Mouse (Mus musculus) midbrain, embryonic 11.5 days (tissue): ENCODE results near the gene Prr7. TPM values are rescaled to one million over a fixed set of nuclear protein-coding genes. Genes with fewer than 3 reads are reported as not detected.
A peak's percentile ranks its signal among the peaks of the same experiment; 100 is the strongest.
"Not testable (repeated sequence)": the region's sequence is repeated elsewhere in the genome, so short reads cannot be mapped to it uniquely, and the experiment has no call there.

Source experiments
- ATAC-seq: fragments of 200-750 bp; cut with Nextera tagmentation; 2 replicates; pipeline ENCODE4 v1.8.0; 2017; ENCODE audit warnings: moderate TSS enrichment, moderate library complexity; ENCODE audit not compliant: low FRiP score
- DNase-seq: peaks from one replicate; pipeline ENCODE4 v3.0.0; 2015; ENCODE audit warnings: low spot score; ENCODE audit errors: missing footprints
- H3K27ac ChIP-seq: fragments of 300-500 bp; sonication (generic); 2 replicates; pipeline ENCODE4 v1.5.1; 2014; ENCODE audit warnings: low read depth, low read length
- H3K27me3 ChIP-seq: fragments of 300-500 bp; sonication (generic); 2 replicates; pipeline ENCODE4 v1.6.1; 2014; ENCODE audit warnings: mild to moderate bottlenecking, low read length, moderate library complexity, mixed read lengths; ENCODE audit not compliant: control insufficient read depth, insufficient read depth
- H3K36me3 ChIP-seq: fragments of 300-500 bp; sonication (generic); 2 replicates; pipeline ENCODE4 v1.6.1; 2014; ENCODE audit warnings: mild to moderate bottlenecking, low read length, moderate library complexity, mixed read lengths; ENCODE audit not compliant: control insufficient read depth, insufficient read depth
- H3K4me1 ChIP-seq: fragments of 300-500 bp; sonication (generic); 2 replicates; pipeline ENCODE4 v1.6.1; 2014; ENCODE audit warnings: low read length; ENCODE audit not compliant: control insufficient read depth, insufficient read depth
- H3K4me2 ChIP-seq: fragments of 300-500 bp; sonication (generic); 2 replicates; pipeline ENCODE4 v1.6.1; 2014; ENCODE audit warnings: mild to moderate bottlenecking, moderate library complexity
- H3K4me3 ChIP-seq: fragments of 300-500 bp; sonication (generic); 2 replicates; pipeline ENCODE4 v1.5.1; 2014; ENCODE audit warnings: low read depth, low read length
- H3K9ac ChIP-seq: fragments of 300-500 bp; sonication (generic); 2 replicates; pipeline ENCODE4 v1.6.1; 2014; ENCODE audit warnings: low read length
- H3K9me3 ChIP-seq: fragments of 300-500 bp; sonication (generic); 2 replicates; pipeline ENCODE4 v1.6.1; 2016; ENCODE audit warnings: low read length; ENCODE audit not compliant: control insufficient read depth
- WGBS: fragments of 180-500 bp; shearing (Covaris S2); extraction: QIAGEN DNeasy Blood & Tissue Kit; methylation state at CpG from one replicate; pipeline ENCODE4 v1.1.7; 2014; 5-methylcytosine and 5-hydroxymethylcytosine counted together
- polyA plus RNA-seq: library from polyadenylated mRNA; unstranded; fragments of >200 nt; fragmentation: Nextera tagmentation; extraction: Ambion mirVana; gene quantifications from 2 replicates; pipeline ENCODE4 v1.2.1, GENCODE M21; 2014

Gene Prr7
- polyA plus RNA-seq, 1 experiment from 2014 or later = 3.0 TPM

DNA sequence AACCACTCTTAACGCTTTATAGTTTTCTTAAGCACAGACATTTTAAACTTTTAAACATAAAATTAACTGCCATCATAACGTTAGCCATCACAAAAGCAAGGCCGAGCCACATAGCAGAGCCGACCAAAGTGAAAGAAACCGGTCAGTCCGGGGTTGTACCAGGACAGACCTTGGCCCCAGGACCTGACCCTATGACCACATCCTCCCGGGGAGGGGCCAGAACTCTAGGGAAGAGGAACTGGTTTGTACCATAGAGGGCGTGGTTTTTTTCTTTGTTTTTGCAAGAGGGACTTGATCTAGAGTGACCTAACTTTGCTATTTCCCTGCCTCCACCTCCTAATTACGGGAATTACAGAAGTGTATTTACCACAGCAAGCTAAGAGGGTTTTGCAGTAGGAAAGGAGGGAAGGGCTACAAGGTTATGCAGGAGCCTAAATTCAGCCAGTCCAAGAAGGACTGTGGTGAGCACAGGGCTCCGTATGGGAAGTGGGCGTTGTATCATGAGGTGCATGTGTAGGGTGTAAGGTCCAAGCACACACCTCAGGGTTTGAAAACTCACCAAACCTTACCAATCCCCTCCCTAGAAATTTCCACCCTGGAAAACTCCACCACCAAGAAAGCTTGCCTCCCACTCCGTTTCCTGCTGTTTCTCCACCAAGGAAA, 34.7 kb upstream of the Prr7 start:
- DNase-seq (peak; percentile 66), ATAC-seq (no peak)
- no peak overlapping the region for H3K27ac ChIP-seq
- H3K4me3 ChIP-seq = no peak overlapping the region
- H3K4me1 ChIP-seq = no peaks in the 10 kb centered on the region
- H3K9ac ChIP-seq = no peak overlapping the region
- no peaks in the 10 kb centered on the region for H3K27me3 ChIP-seq
- no peaks in the 10 kb centered on the region for H3K36me3 ChIP-seq
- no peaks in the 10 kb centered on the region; the same call in 1 of the 2 replicates for H3K9me3 ChIP-seq
- H3K4me2 ChIP-seq = no peak overlapping the region
- WGBS = 75% methylated on average over 12 of the region's 12 CpGs

DNA sequence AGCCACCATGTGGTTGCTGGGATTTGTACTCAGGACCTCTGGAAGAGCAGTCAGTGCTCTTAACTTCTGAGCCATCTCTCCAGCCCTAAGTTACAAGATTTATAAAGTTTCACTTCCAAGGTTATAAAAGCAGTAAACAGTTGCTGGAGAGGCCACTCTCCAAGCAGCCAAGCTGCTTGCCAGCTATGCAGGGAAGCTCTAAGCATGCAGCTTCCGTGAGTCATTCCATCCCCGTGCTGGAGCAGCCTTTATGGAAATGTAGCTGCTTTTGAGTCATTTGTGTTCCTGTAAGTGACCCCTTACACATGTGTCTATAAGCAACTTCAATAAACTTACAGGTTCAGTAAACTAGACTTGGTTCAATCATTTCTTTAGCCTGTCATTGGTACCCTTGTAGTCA, 33.5 kb upstream of the Prr7 start:
- H3K4me3 ChIP-seq = no peak overlapping the region
- H3K4me2 ChIP-seq = no peak overlapping the region
- WGBS = 95% methylated on average over 2 of the region's 2 CpGs
- H3K9ac ChIP-seq = no peak overlapping the region
- H3K27ac ChIP-seq = no peak overlapping the region
- DNase-seq (peak; percentile 23), ATAC-seq (no peak)
- H3K9me3 ChIP-seq = no peaks in the 10 kb centered on the region; the same call in 1 of the 2 replicates
- H3K27me3 ChIP-seq = no peaks in the 10 kb centered on the region
- no peaks in the 10 kb centered on the region for H3K36me3 ChIP-seq
- no peaks in the 10 kb centered on the region for H3K4me1 ChIP-seq

DNA sequence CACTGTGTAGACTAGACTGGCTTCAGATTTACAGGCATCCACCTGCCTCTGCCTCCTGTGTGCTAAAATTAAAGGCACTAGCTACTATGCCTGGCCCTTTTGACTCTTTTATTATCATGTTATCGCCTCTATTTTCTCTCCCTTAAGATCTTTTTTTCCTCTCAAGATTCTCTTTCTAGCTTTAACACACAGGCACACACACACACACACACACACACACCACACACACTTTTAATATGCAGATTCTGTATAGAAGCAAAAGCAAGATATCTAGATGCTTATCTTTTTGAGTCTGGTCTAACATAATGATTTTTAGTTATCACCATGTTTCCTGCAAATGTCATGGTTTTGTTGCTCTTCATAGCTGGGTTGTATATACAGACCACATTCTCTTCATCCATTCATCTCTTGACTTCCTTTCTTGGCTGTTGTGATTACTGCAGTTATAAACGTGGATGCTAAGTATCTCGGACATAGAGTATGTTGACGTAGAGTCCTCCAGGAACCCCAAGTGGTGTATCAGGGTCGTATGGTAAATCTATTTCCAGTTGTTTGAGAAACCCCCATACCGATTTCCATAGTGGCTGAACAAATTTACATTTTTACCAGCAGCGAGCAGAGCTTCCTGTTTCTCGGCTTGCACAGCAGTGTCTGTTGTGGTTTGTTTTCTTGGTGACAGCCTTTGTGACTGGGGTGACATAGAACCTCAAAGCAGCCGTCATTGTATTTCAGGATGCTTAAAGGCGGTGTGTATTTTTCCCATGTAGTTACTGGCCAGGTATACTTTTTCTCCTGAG, 32.0 kb upstream of the Prr7 start:
- peak; percentile 73 for DNase-seq
- Histone ChIP-seq H3K4me1 (no peaks in the 10 kb centered on the region), H3K4me2 (no peak overlapping the region), H3K9ac (no peak overlapping the region), H3K36me3 (no peaks in the 10 kb centered on the region), H3K27ac (no peak overlapping the region), H3K27me3 (no peaks in the 10 kb centered on the region), H3K9me3 (no peaks in the 10 kb centered on the region; the same call in 1 of the 2 replicates), H3K4me3 (no peak overlapping the region)
- no peak for ATAC-seq
- WGBS = 78% methylated on average over 10 of the region's 10 CpGs

DNA sequence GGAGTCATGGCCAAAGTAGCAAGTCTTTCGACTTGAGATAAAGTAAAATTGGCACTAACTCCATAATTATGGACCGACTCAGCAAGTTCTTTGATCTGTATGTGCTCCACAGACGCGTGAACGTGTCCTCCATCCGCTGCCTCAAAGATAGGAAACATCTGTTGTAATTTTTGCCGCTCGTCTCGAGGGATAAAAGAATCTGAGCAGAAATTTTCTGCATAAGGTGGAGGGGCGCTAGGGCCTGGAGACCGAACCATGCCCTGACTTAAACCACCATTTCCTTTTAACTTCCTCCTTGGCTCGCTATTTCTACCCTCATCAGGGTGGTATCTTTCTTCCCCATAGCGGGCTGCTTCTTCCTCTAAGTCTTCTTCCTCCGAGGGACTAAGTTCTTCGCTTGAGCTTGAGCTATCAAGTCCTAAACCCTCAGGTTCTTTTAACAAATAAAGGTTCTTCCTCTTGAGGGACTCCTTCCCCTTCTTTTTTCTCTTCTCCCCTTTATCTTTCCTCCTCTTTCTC, 26.9 kb upstream of the Prr7 start:
- H3K9me3 ChIP-seq, DNase-seq, ATAC-seq, H3K27me3 ChIP-seq, H3K4me3 ChIP-seq, H3K4me1 ChIP-seq, H3K4me2 ChIP-seq, H3K36me3 ChIP-seq, H3K27ac ChIP-seq, H3K9ac ChIP-seq: not testable (repeated sequence)
- WGBS = 91% methylated on average over 15 of the region's 15 CpGs

DNA sequence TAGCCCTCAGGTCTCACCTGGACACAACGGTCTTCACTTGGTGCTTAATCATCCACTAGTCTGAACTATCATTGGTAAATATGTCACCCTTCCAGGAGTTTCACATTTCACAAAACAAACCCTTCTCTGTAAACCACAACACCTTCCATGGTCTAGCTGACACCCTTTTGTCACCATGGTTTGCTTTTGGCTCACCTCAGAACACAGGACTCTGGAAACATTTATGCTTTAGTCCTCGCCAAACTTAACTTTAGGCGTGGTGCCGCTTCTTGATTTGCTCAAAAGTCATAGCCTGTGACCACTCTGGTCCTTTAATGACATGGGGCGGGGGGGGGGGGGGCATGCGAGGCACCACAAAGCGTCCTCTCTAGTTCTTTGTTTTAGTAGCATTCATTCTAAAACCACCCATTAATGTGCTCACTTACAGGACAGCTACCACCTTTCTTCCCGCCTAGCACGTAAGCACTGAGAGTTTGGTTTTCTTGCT, 20.2 kb upstream of the Prr7 start:
- Histone ChIP-seq H3K27ac (no peak overlapping the region), H3K4me2 (peak overlapping the region; percentile 84), H3K9ac (peak overlapping the region; percentile 60), H3K4me3 (peak overlapping the region; percentile 73), H3K27me3 (no peaks in the 10 kb centered on the region), H3K36me3 (no peaks in the 10 kb centered on the region), H3K4me1 (peaks cover 18% of the 10 kb centered on the region), H3K9me3 (no peaks in the 10 kb centered on the region)
- WGBS = 49% methylated on average over 9 of the region's 9 CpGs
- DNase-seq = peak; percentile 80
- no peak for ATAC-seq

DNA sequence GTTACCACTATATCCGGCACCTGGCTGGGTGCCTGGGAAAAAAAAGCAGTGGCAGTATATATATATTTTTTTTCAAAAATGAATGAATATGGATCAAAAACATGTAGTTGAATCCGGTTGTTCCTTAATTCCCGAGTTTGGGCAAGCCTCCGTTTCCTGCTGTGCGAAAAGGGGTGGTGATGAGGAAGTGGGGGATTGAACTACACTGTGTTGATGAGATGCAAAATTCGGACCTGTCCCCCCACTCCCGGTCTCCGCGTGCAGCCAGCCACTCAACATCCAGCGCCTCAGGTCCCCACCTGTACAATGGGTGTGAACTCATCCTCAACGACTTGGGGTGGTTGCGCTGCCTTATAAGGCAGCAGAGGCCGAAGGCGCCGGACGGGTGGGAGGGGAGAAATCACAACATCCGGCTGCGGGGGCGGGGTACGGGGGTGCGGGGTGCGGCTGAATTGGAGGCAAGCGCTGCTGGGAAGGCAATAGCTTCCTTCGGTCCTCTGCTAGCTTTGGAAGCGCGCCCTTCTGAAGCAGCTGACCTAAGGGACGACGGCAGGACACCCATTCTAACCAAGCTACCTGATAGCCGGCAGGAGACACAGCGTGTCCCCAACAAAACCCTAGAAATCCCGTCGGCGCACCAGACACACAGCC, 19.7 kb upstream of the Prr7 start:
- Histone ChIP-seq H3K9me3 (no peaks in the 10 kb centered on the region), H3K4me1 (peaks cover 18% of the 10 kb centered on the region), H3K27me3 (no peaks in the 10 kb centered on the region), H3K27ac (peak overlapping the region; percentile 80), H3K4me2 (peak overlapping the region; percentile 84), H3K36me3 (no peaks in the 10 kb centered on the region), H3K4me3 (peak overlapping the region; percentile 73), H3K9ac (peak overlapping the region; percentile 60)
- WGBS = 1% methylated on average over 33 of the region's 33 CpGs
- peak; percentile 62 for ATAC-seq
- no peak for DNase-seq

DNA sequence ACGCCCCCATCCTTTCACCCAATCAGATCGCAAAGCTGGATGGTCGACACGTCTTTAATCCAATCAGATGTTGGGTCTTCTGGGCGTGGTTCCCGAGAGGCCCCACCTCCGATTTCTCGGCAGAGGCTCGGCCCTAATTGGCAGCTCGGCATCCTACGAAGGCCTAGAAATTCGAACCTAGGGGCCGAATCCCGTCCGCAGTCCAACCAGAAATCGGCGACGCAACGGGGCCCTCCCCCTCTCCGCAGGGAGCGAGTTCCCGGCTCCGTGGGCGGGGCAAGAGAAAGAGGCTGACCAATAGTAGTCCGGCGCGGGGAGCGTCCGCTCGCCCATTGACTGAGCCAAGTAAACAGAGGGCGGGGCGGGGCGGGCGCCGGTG, 19.1 kb upstream of the Prr7 start, which contains the start of gene Grk6:
TSS of gene Grk6 (plus strand) at position 136 of the 379 bp plus-strand sequence.
- H3K4me1 ChIP-seq = peaks cover 18% of the 10 kb centered on the region
- H3K4me2 ChIP-seq = peak within 1 kb of the TSS; percentile 84
- peak within 1 kb of the TSS; percentile 83 for H3K27ac ChIP-seq
- ATAC-seq (peak; percentile 97), DNase-seq (peak; percentile 100)
- no peaks in the 10 kb centered on the region for H3K9me3 ChIP-seq
- peak within 1 kb of the TSS; percentile 73 for H3K4me3 ChIP-seq
- no peaks in the 10 kb centered on the region for H3K36me3 ChIP-seq
- WGBS = under 1% methylated on average over 34 of the region's 35 CpGs
- H3K9ac ChIP-seq = peak within 1 kb of the TSS; percentile 94
- H3K27me3 ChIP-seq = no peaks in the 10 kb centered on the region

DNA sequence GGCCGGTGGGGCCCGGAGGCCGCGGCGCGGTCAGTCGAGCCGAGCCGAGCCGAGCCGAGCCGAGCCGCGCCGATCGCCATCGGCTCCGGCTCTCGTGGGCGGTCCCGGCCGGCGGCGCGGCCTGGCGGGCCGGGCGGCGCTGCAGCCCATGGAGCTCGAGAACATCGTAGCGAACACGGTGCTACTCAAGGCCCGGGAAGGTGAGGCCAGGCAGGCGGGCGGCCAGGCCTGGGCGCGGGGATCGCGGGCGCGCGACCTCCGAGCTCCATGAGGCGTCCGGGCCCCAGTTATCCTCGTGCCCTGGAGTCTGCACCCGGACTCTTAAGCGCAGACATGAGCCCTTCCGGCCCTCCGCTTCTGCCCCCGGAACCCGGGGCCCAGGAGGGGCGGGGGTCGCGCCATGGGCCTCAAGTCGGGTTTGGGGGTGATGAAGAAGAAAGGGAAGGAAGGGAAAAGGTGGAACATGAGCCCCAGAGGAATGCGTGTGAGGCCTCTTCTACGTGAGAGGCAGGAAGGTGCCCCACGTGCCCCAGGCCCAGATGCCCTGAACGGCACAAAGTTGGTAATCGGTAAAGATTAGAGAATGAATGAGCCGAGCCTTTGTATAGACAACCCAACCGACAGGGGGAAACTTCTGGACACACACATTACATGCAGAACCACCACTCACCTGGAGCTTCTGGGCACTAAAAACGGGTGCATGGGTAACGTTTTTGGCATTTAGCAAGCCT, 18.5 kb upstream of the Prr7 start:
- H3K27ac ChIP-seq = peak overlapping the region; percentile 83
- H3K4me2 ChIP-seq = peak overlapping the region; percentile 84
- H3K36me3 ChIP-seq = peaks cover 1% of the 10 kb centered on the region; the same call in 1 of the 2 replicates
- ATAC-seq (no peak), DNase-seq (peak; percentile 96)
- peak overlapping the region; percentile 73 for H3K4me3 ChIP-seq
- peak overlapping the region; percentile 94 for H3K9ac ChIP-seq
- peaks cover 18% of the 10 kb centered on the region for H3K4me1 ChIP-seq
- under 1% methylated on average over 50 of the region's 66 CpGs for WGBS
- H3K27me3 ChIP-seq = no peaks in the 10 kb centered on the region
- H3K9me3 ChIP-seq = no peaks in the 10 kb centered on the region
